Mouse (Mus musculus): ENCODE measurements around the gene Slc2a12. TPM values are rescaled to one million over a fixed set of nuclear protein-coding genes. Genes with fewer than 3 reads are reported as not detected.

The Slc2a12 gene
- 0.87 and 0.98 TPM in 2 replicates for polyA plus RNA-seq (2016; fragmentation: Nextera tagmentation; extraction: Ambion mirVana)

- Histone ChIP-seq H3K9ac (peak within 1 kb of the TSS; percentile 48), H3K27me3 (replicated peaks) (no peaks in the 10 kb centered on the region), H3K9me3 (peaks cover 11% of the 10 kb centered on the region; the same call in 1 of the 2 replicates), H3K36me3 (no peaks in the 10 kb centered on the region), H3K4me2 (replicated peaks) (peak within 1 kb of the TSS; percentile 84), H3K4me3 (peak within 1 kb of the TSS; percentile 40), H3K4me1 (0 out of 2 replicates have a peak, but pooled peaks cover 8% of the 10 kb centered on the region), H3K27ac (no peak within 1 kb of the TSS)
- WGBS: 5% methylated on average over 40 of the region's 40 CpGs
- peak; percentile 83 for ATAC-seq (ENCODE audit: low FRiP score, low read depth)
Observed at GRCm38 (mm10) chr10:22644853-22645491, at the start of gene Slc2a12. Gene Slc2a12, plus strand, starts transcription at chr10:22645011.

DNA sequence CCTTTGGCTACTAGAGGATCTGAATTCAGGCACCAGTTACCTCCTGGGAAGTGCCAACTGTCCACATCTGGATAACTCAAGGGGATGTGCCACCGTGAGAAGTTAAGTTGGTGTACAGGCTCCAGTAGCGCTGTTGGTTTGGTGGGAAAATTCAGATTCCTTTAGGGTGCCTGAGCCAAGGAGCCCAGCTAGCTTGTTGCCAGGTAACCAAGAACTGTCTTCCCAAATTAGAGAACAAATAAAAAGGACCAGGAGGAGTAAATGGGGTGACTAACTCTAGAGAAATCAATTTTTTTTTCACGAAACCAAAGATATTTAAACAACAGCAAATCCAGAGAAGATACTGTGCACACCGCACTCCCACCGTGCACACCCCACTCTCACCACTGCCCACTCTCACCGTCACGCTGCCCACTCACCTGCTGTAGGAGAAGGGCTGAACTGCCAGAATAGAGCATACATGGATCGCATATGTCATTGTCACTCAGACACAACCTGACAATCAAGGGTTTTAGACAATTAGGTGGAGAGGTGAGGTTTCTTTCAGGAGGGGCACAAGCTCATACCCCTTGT is 45.8 kb upstream of the Slc2a12 start:
- Histone ChIP-seq H3K9me3 (no peaks in the 10 kb centered on the region), H3K4me3 (no peak overlapping the region), H3K4me2 (replicated peaks) (no peak overlapping the region), H3K27ac (no peak overlapping the region), H3K36me3 (no peaks in the 10 kb centered on the region), H3K27me3 (replicated peaks) (no peaks in the 10 kb centered on the region), H3K4me1 (no peaks in the 10 kb centered on the region), H3K9ac (no peak overlapping the region)
- ATAC-seq (ENCODE audit: low FRiP score, low read depth): no peak
- WGBS: 92% methylated on average over 8 of the region's 8 CpGs

DNA sequence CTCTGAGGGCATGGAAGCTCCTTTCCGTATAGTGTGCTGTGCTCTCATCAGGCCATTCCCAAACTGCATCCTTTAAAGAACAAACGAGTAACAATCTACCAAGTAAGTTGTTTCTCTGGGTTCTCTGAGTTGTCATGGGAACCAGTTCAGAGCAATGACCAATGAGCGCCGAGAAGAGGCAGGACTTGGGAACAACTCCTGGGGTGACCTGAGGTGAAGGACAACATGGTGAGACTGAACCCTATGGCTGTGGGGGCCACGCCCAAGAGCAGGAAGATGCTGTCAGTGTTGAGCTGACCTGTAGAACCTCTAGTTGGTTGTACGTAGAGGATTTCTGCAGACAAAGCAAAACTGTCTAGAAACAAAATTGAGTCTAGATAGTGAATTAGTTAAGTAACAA is 43.8 kb upstream of the Slc2a12 start:
- Histone ChIP-seq H3K36me3 (no peaks in the 10 kb centered on the region), H3K27ac (no peak overlapping the region), H3K9ac (no peak overlapping the region), H3K4me3 (no peak overlapping the region), H3K27me3 (replicated peaks) (no peaks in the 10 kb centered on the region), H3K4me1 (no peaks in the 10 kb centered on the region), H3K9me3 (no peaks in the 10 kb centered on the region), H3K4me2 (replicated peaks) (no peak overlapping the region)
- no peak for ATAC-seq (ENCODE audit: low FRiP score, low read depth)
- 87% methylated on average over 6 of the region's 6 CpGs for WGBS

GRCm38 (mm10) chr10:22604801-22605200 is 40.0 kb upstream of the Slc2a12 start:
- no peak overlapping the region for H3K9ac ChIP-seq
- no peak for ATAC-seq (ENCODE audit: low FRiP score, low read depth)
- H3K27me3 ChIP-seq (replicated peaks): no peaks in the 10 kb centered on the region
- no peak overlapping the region for H3K4me3 ChIP-seq
- no peak overlapping the region for H3K27ac ChIP-seq
- no peak overlapping the region for H3K4me2 ChIP-seq (replicated peaks)
- H3K9me3 ChIP-seq: no peaks in the 10 kb centered on the region
- H3K4me1 ChIP-seq: peaks cover 5% of the 10 kb centered on the region; the same call in 1 of the 2 replicates
- 84% methylated on average over 2 of the region's 2 CpGs for WGBS
- no peaks in the 10 kb centered on the region for H3K36me3 ChIP-seq

DNA sequence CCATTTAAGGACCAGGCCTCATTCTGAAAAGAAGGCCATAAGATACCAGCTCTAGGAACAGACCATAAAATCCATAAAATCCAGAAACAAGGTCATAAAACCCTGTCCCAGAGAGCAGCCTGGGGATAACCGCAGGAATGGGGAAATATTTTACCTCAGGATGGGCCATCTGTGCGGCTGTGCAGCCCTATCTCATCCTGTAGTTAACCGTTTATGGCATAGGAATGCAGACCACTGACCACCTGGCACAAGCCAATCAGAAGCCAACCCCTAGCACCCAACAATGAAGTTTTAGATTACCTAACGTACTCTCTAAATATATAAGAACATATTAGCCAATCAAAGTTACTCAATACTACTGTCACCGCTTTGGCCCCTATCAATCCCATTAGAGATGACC is 36.5 kb upstream of the Slc2a12 start:
- Histone ChIP-seq H3K9me3 (no peaks in the 10 kb centered on the region), H3K4me1 (peaks cover 5% of the 10 kb centered on the region; the same call in 1 of the 2 replicates), H3K4me3 (no peak overlapping the region), H3K27ac (no peak overlapping the region), H3K4me2 (replicated peaks) (no peak overlapping the region), H3K27me3 (replicated peaks) (no peaks in the 10 kb centered on the region), H3K36me3 (no peaks in the 10 kb centered on the region), H3K9ac (no peak overlapping the region)
- WGBS: 49% methylated on average over 5 of the region's 5 CpGs
- no peak for ATAC-seq (ENCODE audit: low FRiP score, low read depth)

- peak; percentile 66 for ATAC-seq (ENCODE audit: low FRiP score, low read depth)
- Histone ChIP-seq H3K27ac (no peak overlapping the region), H3K36me3 (no peaks in the 10 kb centered on the region), H3K27me3 (replicated peaks) (no peaks in the 10 kb centered on the region), H3K9ac (peak overlapping the region; percentile 38; the same call in 1 of the 2 replicates), H3K4me3 (no peak overlapping the region), H3K9me3 (no peaks in the 10 kb centered on the region), H3K4me1 (peaks cover 5% of the 10 kb centered on the region; the same call in 1 of the 2 replicates), H3K4me2 (replicated peaks) (peak overlapping the region; percentile 56)
- 2% methylated on average over 11 of the region's 11 CpGs for WGBS
Observed at GRCm38 (mm10) chr10:22608799-22609357, 35.9 kb upstream of the Slc2a12 start.

- H3K4me2 ChIP-seq (replicated peaks): no peak overlapping the region
- H3K27ac ChIP-seq: no peak overlapping the region
- no peak overlapping the region for H3K4me3 ChIP-seq
- no peak for ATAC-seq (ENCODE audit: low FRiP score, low read depth)
- H3K9ac ChIP-seq: no peak overlapping the region
- H3K9me3 ChIP-seq: no peaks in the 10 kb centered on the region
- H3K4me1 ChIP-seq: peaks cover 9% of the 10 kb centered on the region; the same call in 1 of the 2 replicates
- no peaks in the 10 kb centered on the region for H3K27me3 ChIP-seq (replicated peaks)
- no peaks in the 10 kb centered on the region for H3K36me3 ChIP-seq
- 86% methylated on average over 5 of the region's 5 CpGs for WGBS
Observed at GRCm38 (mm10) chr10:22613301-22613700, 31.5 kb upstream of the Slc2a12 start.

- no peaks in the 10 kb centered on the region for H3K27me3 ChIP-seq (replicated peaks)
- no peaks in the 10 kb centered on the region for H3K36me3 ChIP-seq
- no peak overlapping the region for H3K4me2 ChIP-seq (replicated peaks)
- peaks cover 4% of the 10 kb centered on the region; the same call in 1 of the 2 replicates for H3K4me1 ChIP-seq
- H3K9me3 ChIP-seq: no peaks in the 10 kb centered on the region
- ATAC-seq (ENCODE audit: low FRiP score, low read depth): no peak
- H3K9ac ChIP-seq: no peak overlapping the region
- WGBS: 92% methylated on average over 8 of the region's 8 CpGs
- H3K4me3 ChIP-seq: no peak overlapping the region
- H3K27ac ChIP-seq: no peak overlapping the region
Observed at GRCm38 (mm10) chr10:22614554-22614953, 30.3 kb upstream of the Slc2a12 start.

DNA sequence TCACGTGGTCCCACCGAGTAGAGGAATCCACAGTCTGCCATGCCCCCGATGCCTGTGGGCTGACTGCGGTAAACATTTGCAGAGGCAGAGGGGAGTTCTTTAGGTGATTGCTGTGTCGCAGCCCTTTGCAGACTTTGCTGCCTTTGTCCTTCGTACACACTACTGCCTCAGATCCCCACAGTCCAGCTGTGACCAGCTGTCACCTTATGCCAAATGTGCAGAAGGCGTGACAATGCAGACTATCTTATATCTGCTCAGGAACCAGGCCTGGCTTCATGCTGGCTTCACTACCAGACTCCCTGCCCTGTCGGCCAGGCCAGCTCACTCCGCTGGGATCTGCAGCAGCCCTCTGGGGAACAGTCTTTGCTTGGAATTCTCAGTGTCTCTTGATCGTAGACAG is 29.5 kb upstream of the Slc2a12 start:
- no peaks in the 10 kb centered on the region for H3K36me3 ChIP-seq
- H3K9me3 ChIP-seq: no peaks in the 10 kb centered on the region
- H3K27me3 ChIP-seq (replicated peaks): no peaks in the 10 kb centered on the region
- H3K4me2 ChIP-seq (replicated peaks): no peak overlapping the region
- no peak overlapping the region for H3K4me3 ChIP-seq
- H3K27ac ChIP-seq: no peak overlapping the region
- H3K9ac ChIP-seq: no peak overlapping the region
- 55% methylated on average over 10 of the region's 10 CpGs for WGBS
- no peak for ATAC-seq (ENCODE audit: low FRiP score, low read depth)
- peaks cover 4% of the 10 kb centered on the region; the same call in 1 of the 2 replicates for H3K4me1 ChIP-seq

GRCm38 (mm10) chr10:22618842-22619241 is 26.0 kb upstream of the Slc2a12 start:
- Histone ChIP-seq H3K4me2 (replicated peaks) (no peak overlapping the region), H3K9ac (no peak overlapping the region), H3K4me3 (no peak overlapping the region), H3K27ac (no peak overlapping the region), H3K27me3 (replicated peaks) (no peaks in the 10 kb centered on the region), H3K4me1 (peaks cover 4% of the 10 kb centered on the region; the same call in 1 of the 2 replicates), H3K36me3 (no peaks in the 10 kb centered on the region), H3K9me3 (no peaks in the 10 kb centered on the region)
- ATAC-seq (ENCODE audit: low FRiP score, low read depth): no peak
- 83% methylated on average over 2 of the region's 2 CpGs for WGBS

DNA sequence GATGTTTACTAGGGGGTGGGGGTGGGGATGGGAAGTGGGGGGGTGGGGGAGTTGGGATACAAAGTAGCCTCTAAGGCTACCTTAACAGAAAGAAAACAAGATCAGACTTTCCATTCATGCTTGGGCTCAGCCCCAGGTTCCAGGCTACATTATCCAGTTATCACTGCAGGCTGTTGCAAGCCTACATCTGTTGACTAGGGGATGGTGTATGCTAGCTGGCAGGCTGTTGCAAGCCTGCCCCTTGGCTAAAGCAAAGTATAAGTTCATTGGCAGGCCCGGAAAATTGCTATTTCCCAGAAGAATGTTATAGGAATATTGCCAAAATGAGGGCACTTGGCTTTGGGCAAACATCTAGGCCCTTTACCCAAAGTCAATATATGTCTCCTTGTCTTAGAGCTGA is 16.0 kb upstream of the Slc2a12 start:
- H3K4me3 ChIP-seq: no peak overlapping the region
- no peak overlapping the region for H3K4me2 ChIP-seq (replicated peaks)
- no peak for ATAC-seq (ENCODE audit: low FRiP score, low read depth)
- H3K36me3 ChIP-seq: no peaks in the 10 kb centered on the region
- 91% methylated on average over 1 of the region's 1 CpGs for WGBS
- H3K9ac ChIP-seq: no peak overlapping the region
- H3K4me1 ChIP-seq: peaks cover 3% of the 10 kb centered on the region; the same call in 1 of the 2 replicates
- no peaks in the 10 kb centered on the region for H3K9me3 ChIP-seq
- no peaks in the 10 kb centered on the region for H3K27me3 ChIP-seq (replicated peaks)
- H3K27ac ChIP-seq: no peak overlapping the region

DNA sequence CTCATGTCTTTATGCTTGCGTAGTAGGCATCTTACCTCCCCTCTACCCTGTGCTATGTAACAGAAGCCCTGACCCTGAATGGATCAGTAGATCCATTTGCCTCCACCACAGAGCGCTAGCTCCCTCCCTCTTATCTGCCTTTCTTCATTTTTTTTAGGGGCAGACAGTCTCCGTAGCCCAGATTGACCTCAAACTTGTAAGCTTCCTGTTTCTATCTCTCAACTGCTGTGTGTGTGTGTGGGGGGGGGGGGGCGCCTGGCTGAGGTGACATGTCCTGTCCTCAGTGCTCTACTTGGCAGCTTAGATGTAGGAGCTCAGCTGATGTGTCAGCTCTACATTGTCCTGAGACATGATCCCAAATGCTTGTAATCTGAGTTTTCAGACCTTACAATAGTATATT is 13.7 kb upstream of the Slc2a12 start:
- Histone ChIP-seq H3K4me1 (peaks cover 3% of the 10 kb centered on the region; the same call in 1 of the 2 replicates), H3K36me3 (no peaks in the 10 kb centered on the region), H3K27me3 (replicated peaks) (no peaks in the 10 kb centered on the region), H3K9me3 (no peaks in the 10 kb centered on the region), H3K9ac (no peak overlapping the region), H3K4me2 (replicated peaks) (no peak overlapping the region), H3K27ac (no peak overlapping the region), H3K4me3 (no peak overlapping the region)
- no peak for ATAC-seq (ENCODE audit: low FRiP score, low read depth)
- 86% methylated on average over 4 of the region's 4 CpGs for WGBS
